Mouse (Mus musculus): ENCODE results near the gene Tmem132d.
A peak's percentile ranks its signal among the peaks of the same experiment; 100 is the strongest.
"Not testable (repeated sequence)": the region's sequence is repeated elsewhere in the genome, so short reads cannot be mapped to it uniquely, and the experiment has no call there.

Gene Tmem132d

GRCm38 (mm10) chr5:127755594-127755993, 677.3 kb downstream of the Tmem132d start:
- DNase-seq: no peak

- DNase-seq: peak; percentile 9
Measured at GRCm38 (mm10) chr5:127751262-127751975, 681.5 kb downstream of the Tmem132d start.

- DNase-seq: not testable (repeated sequence)
Measured at GRCm38 (mm10) chr5:127749540-127749939, 683.3 kb downstream of the Tmem132d start.

- peak; percentile 70 for DNase-seq
Measured at GRCm38 (mm10) chr5:127741331-127741730, 691.5 kb downstream of the Tmem132d start.

Data from right cerebral cortex, adult 18-20 months (tissue).